Mouse (Mus musculus) heart, adult 18-20 months (tissue): Measurements from ENCODE around the gene Pitpnb. TPM values are rescaled to one million over a fixed set of nuclear protein-coding genes. Genes with fewer than 3 reads are reported as not detected.
A peak's percentile ranks its signal among the peaks of the same experiment; 100 is the strongest.

ENCODE experiments used
- DNase-seq, 2 experiments: peaks; one replicate each; pipeline ENCODE4 v3.0.0; 2021 to 2022; ENCODE audit warnings: mixed read lengths in 1 of 2
- long read RNA-seq, 2 experiments: library from polyadenylated mRNA; stranded (forward); transcript quantifications; one replicate each; pipeline ENCODE4 v2.0.0; 2021
- total RNA-seq, 2 experiments: library from RNA; stranded (reverse); gene quantifications; 2 replicates each; pipeline ENCODE4 v1.2.3; 2021

Gene Pitpnb
- 10 to 100 TPM; 41.2 to 42.1 TPM for total RNA-seq
- long read RNA-seq, experiment 1, partial matches to known transcripts: 1 of 48 reads
- long read RNA-seq, experiment 1, other reads (novel, unspliced or antisense): 47 of 48 reads
- long read RNA-seq, experiment 2, partial matches to known transcripts: 4 of 19 reads
- long read RNA-seq, experiment 2, other reads (novel, unspliced or antisense): 15 of 19 reads

DNA sequence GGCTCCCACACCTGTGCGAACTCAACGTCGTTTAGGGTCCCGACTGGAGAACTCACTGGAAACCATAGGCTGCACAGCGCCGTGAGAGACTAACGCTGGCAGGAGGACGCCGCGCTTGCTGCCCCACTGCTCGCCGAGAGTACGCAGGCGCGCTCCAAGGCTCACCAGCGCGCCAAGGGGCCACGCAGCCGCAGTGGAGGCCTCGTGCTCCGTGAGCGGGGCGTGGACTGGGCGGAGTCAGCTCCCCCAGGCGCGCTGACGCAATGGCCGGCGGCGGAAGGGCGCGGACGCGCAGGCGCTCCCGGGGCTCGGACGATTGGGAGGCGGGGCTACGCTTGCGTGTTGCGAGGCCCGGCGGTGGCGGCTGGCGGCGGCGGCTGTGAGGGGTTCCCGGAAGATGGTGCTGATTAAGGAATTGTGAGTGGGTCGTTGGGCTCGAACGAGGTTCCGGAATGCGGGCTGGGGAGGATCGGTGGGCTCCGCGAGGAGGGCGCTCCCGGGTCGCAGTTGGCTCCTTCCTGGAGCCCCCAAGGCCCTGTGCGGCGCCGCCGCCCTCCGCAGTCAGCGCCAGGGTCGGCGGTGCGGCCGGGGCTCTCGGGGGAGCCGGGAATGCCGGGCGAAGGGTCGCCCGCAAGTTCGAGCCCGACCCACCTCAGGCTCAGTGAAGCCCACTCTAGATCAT, at the start of gene Pitpnb:
Gene Pitpnb, plus strand, starts transcription at position 347 of the 682 bp plus-strand sequence.
- peak; percentile 98 to 99 for DNase-seq

DNA sequence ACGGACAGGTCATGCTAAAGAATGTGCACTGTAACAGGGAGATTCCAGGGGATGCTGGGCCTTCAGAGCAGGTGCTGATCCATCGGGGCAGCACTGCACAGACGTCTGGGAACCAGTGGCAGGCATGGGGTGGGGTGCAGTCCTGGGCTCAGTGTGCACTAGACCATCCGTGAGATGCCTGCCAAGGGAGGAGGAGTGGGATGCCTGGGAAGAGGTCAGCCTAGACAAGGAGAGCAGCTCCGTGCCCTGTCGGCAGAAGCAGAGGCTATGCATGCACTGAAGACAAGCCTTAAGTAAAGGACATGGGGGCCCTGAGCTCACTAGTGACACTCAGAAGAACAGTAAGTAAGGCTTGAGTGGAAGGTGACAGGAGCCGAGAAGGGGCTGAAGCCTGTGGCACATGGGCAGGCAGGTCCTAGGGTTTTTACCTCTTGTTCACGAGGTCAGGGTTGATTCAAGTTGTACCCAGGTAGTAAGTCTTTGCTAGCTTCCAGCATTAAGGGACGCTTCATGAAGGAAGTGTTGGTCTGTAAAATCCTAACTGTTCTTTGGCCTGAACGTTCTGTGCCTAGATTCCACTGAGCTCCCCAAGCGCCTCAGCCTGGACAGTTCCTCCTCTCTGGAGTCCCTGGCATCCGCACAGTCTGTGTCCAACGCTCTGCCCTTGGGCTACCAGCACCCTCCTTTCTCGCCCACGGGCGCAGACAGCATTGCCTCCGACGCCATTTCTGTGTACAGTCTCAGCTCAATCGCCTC, 46.0 kb upstream of the Pitpnb start:
- no peak for DNase-seq

DNA sequence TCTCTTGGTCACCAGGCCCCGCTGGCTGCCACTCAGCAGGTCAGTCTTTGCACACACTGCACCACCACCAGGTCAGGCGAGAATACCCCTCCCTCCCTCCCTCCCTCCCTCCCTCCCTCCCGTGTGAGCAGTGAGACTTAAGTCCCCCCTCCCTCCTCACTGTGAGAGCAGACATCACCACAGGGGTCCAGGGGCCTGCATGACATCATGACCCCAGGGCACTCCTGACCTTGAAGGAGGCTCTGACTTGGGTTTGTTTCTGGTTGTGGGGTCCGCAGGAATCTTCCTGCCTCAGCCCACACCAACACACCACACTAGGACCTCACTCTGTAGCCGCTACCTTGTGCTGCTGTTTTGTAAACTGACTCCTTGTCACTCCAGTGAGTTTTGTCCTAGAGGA, 43.0 kb upstream of the Pitpnb start:
- no peak for DNase-seq

DNA sequence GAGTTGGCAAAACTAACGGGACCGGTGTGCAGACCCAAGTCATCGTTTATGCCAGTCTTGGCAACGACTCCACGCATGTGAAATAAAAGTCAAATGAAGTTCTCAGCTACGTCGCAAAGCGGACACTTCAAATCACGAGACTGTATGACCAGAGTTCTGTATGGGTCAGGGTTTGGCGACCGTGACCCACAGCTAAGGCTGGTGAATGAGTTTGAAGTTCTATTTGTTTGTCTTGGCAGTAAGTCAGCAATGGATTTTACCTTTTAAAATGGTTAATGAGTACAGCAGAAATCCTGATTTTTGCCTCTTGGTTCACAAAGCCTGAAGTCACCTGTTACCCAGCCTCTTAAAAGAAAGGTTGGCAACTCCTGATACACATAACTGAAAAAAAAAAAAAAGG, 42.1 kb upstream of the Pitpnb start:
- DNase-seq: no peak

GRCm38 (mm10) chr5:111290071-111290470, 40.5 kb upstream of the Pitpnb start:
- DNase-seq: no peak

GRCm38 (mm10) chr5:111291639-111292038, 38.9 kb upstream of the Pitpnb start:
- no peak for DNase-seq

GRCm38 (mm10) chr5:111297801-111298200, 32.8 kb upstream of the Pitpnb start:
- no peak for DNase-seq

GRCm38 (mm10) chr5:111298706-111299105, 31.9 kb upstream of the Pitpnb start:
- DNase-seq: no peak

GRCm38 (mm10) chr5:111300776-111301175, 29.8 kb upstream of the Pitpnb start:
- no peak for DNase-seq

GRCm38 (mm10) chr5:111301736-111302135, 28.8 kb upstream of the Pitpnb start:
- no peak for DNase-seq

GRCm38 (mm10) chr5:111304730-111305129, 25.8 kb upstream of the Pitpnb start:
- no peak for DNase-seq

- peak in 1 of 2 experiments; percentile 18 for DNase-seq
Observed at GRCm38 (mm10) chr5:111310185-111310584, 20.4 kb upstream of the Pitpnb start.

GRCm38 (mm10) chr5:111313833-111314232, 16.7 kb upstream of the Pitpnb start:
- no peak for DNase-seq

GRCm38 (mm10) chr5:111315061-111315460, 15.5 kb upstream of the Pitpnb start:
- DNase-seq: no peak

DNA sequence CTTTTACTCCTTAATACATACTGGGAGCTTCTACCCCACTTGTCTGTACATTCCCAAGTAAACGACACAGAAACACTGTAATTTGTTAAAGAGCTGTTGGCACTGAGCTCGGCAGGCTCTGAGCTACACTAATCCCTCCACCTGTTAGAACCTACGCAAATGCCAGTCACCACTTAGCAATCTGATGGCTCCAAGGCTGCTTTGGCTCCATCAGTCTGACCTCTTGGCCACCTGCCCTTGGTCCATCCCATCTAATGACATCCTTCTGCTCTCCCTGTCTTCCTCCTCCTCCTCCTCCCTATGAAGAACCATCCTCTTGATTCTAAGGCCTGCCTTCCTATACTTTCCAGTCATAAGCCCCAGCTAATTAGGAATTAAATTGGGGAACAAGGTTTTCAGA, 13.0 kb upstream of the Pitpnb start:
- DNase-seq: no peak

DNA sequence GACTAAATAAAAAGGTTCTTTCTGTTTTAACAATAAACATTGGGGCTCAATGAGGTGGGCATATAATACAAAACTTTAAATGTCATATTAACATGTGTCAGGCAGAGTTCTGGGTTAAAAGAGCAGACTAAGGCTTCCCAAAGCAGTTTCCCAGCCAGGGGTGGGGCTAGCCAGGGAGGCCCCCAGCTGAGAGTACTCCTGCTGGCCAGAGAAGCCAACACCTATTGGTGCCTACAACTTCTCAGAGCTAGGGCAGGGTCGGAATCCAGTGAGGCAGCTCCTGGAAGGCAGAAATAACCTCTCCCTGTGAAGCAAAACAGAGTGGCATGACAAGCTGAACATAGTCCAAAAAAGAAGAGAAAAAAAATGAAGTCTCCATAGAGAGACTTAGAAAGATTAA, 11.6 kb upstream of the Pitpnb start:
- no peak for DNase-seq

DNA sequence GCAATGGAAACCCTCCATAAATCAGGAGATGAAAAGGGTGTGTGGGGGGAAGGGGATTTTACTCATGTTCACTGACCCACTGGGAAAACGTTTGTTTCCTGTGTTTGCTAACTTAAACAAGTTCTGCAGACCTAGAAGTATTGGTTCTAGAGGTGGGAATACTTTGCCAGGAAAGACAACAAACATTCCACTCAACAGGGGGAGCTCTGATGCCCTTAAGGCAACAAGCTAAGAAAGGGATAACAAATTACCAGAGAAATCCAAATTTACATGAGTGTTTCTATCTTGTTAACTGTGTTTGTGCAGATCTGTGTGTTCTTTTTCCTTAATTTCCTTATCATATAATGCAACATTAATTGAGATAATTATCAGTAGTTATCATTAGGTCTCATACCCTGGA, 4.8 kb upstream of the Pitpnb start:
- no peak for DNase-seq

DNA sequence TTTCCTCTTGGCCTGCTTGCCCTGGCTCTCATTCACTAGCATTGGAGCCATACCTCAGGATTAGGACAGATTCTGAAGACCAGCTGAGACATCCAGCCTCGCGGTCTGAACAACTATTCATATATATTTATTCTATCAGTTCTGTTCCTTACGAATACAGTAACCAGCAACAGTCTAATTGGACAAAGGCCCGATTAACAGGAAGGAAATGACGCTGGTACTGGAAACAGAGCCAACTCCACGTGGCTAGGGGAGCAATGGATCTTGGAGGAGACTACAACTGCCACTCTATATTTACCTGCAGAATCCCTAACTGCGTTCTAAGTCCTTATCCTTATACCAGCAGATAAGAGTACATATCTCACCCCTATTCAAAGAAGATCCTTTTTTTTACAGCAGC, 3.1 kb upstream of the Pitpnb start:
- no peak for DNase-seq

- DNase-seq: no peak
Observed at GRCm38 (mm10) chr5:111329782-111330416, 664 bp upstream of the Pitpnb start.

DNA sequence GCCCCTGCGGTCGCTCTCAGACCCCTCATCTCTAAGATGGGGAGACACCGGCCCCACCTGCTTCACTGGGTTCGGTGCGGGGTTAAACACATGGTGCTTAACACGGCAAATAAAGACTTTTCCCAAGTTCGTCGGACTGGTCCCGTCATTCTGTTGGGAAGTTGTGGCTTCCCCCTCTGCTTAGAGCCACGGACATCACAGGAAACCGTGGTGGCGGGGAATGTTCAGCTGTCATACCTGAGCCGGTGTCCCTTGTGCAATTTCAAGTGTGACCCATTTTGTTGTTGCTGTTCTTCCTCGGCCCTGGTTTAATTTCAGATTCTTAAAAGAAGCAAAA, 504 bp downstream of the Pitpnb start:
- no peak for DNase-seq

DNA sequence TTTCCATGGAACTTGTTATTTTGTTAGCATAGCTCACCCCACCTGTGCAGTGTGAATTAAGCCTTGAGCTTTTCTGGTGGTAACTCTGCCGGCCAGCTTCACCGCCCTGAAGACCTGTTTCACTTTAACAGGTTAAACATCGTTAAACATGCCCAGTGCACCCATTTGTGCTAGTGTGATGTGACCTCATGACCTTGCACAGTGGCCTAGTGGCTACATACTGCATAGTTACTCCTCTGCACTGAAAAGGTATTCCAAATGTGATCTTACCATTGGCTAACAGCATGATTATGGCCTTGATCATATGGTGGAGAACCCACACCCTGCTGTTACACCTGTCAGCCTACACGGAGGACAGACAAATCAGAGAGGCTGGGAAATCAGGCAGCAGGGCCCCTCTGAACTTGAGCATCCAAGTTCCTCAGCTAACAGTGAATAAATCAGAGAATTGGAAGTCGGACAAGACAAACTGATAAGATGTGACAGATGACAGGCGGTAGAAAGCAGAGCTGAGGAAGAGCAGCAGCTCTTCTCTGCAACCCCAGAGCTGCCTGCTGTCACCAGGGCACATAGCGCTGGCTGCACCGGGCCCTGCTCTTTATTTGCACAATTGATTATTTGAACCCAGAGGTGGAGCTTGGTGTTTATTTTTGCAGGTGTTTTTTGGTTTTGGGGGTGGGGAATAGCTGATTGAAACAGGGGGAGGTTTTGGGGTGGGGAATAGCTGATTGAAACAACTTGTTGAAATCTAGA, 5.6 kb downstream of the Pitpnb start:
- DNase-seq: no peak

DNA sequence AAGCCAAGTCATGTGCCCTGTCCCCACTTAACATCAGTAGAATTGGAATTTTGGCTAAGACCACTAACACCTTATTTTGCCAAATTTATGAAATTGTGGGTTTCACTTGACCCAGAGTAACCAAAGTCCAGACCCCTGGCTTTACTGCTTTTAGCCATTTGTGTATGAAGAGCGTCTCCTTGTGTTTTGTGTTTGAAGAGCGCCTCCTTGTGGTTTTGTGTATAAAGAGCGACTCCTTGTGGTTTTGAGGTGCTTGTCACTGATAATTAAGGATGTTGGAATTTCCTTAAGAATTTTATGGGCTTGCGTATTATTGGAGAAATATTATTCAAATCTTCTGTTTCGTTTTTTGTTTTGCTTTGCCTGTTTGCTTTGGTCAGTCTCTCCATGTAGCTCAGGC, 11.0 kb downstream of the Pitpnb start:
- DNase-seq: peak in 1 of 2 experiments; percentile 42
